Mouse (Mus musculus): ENCODE data around the gene Tenm3.

DNA sequence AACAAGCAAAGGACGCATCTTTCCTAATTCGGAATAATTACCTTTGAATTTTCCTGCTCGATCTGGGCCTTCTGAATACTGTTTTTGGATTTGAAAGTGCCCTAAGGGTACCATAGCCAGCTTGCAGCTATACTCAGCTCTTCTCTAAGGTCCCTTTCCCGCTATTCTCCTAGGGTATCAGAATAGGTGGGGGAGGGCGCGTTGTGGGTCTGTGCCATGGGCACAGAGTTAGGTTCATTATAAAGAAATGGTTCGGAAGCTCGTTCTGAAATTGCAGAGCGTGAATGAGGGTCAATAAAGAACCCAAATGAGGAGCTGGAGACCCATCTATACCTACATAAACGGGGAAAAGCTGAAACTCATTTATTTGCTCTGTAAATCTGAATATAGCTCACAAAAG lies 575.1 kb downstream of the Tenm3 start:
- TF ChIP-seq CTCF (IDR thresholded peaks at IDR 0.05; ENCODE audit: low read depth, low read length) = no peak
- TF ChIP-seq TAL1 (conservative IDR thresholded peaks at IDR 0.05; ENCODE audit: low read depth, low read length) = no peak

Measured in G1E (cell line).